Comparison of ENCODE assay signal across 8 mouse cellular contexts in the genomic region with DNA sequence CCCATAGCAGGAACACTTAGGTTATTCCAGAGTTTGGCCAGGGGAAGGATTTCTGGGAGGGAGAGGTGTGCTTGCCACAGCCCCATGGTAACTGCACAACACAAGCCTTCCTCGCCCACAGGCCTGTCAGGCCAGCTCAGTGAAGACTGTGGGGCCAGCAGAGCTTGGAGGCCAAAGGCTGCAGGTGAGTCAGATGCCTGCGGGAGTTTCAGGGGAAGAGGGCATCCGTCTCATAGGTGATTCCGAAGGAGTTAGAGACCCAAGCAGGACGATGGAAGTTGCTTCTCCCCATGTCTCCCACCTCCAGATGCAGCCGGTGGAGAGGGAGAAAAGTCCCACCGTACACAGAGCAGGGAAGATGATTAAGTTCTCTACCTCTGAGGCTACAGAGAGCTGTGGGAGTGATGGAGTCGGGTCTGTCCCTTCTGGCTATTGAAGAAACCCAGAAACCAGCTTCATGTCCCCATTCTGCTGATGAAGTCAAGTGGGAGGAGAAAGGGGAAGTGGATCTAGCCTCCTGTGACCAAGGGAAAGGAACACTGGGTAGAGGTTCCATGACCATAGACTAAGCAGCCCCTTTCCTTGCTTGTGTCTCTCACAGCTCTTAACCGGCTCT. TPM values are rescaled to one million over a fixed set of nuclear protein-coding genes. Genes with fewer than 3 reads are reported as not detected.
A peak's percentile ranks its signal among the peaks of the same experiment; 100 is the strongest.
DNase-seq lines count a peak whose midpoint lies in the region; ATAC-seq and TF ChIP-seq lines count a peak whose summit lies in the region.
"Had no signal": no experiment of that assay in that cellular context is flagged by ENCODE, and none has a peak within 500 bp of the region (broad histone marks: within the 10 kb centered on the region; RNA-seq: fewer than 3 reads in every experiment).

A gene (plus strand): TSS at position 120 of the 616 bp plus-strand sequence.

- H3K4me2 ChIP-seq in CH12.LX (ENCODE audit: insufficient read depth, low read depth, poor library complexity, severe bottlenecking): peak within 1 kb of the TSS; percentile 64
- H3K4me2 ChIP-seq in heart, embryonic 12.5 days: no peak within 1 kb of the TSS
- H3K4me2 ChIP-seq in liver, embryonic 16.5 days (ENCODE audit: low read depth, low read length): no peak within 1 kb of the TSS

- no peak for TF ChIP-seq RAD21 in CH12.LX (IDR thresholded peaks at IDR 0.05; ENCODE audit: low read depth, low read length)

- DNase-seq in B cell, adult 2 months: peak; percentile 31 to 32
- DNase-seq in CH12.LX (ENCODE audit: extremely low read depth): peak; percentile 82
- peak; percentile 42 for DNase-seq in testis, postnatal 10 days (ENCODE audit: low spot score)
- no peak for DNase-seq in thymus, adult 18-20 months
- no peak for DNase-seq in frontal cortex, postnatal 25 days (ENCODE audit: low spot score in 2 of 2)

- TF ChIP-seq POLR2A in CH12.LX (IDR thresholded peaks at IDR 0.05; ENCODE audit: low read depth, low read length): peak; percentile 54

- peak within 1 kb of the TSS; percentile 54 for H3K9ac ChIP-seq in CH12.LX (ENCODE audit: insufficient read depth, low read depth)
- H3K9ac ChIP-seq in heart, embryonic 12.5 days: peak within 1 kb of the TSS; percentile 16; the same call in 1 of the 2 replicates
- peak within 1 kb of the TSS; percentile 20; the same call in 1 of the 2 replicates for H3K9ac ChIP-seq in liver, embryonic 16.5 days (ENCODE audit: low read depth, low read length)
- H3K9ac ChIP-seq: liver, embryonic 14.5 days had no signal

- peaks cover 18 to 75% of the 10 kb centered on the region in 2 experiments for H3K4me1 ChIP-seq in CH12.LX (ENCODE audit: control insufficient read depth in 1 of 2, insufficient read depth in 2 of 2)
- peaks cover 21% of the 10 kb centered on the region for H3K4me1 ChIP-seq in heart, embryonic 12.5 days (replicated peaks)
- peaks cover 20% of the 10 kb centered on the region for H3K4me1 ChIP-seq in liver, embryonic 16.5 days (ENCODE audit: control insufficient read depth, low read depth, low read length)

- peaks cover 2% of the 10 kb centered on the region; the same call in 1 of the 2 replicates for H3K79me2 ChIP-seq in CH12.LX (replicated peaks; ENCODE audit: control insufficient read depth, extremely low read depth, insufficient read depth, poor library complexity, severe bottlenecking)

- in situ Hi-C loops in CH12.LX (cut with MboI; ENCODE audit: low pct_ligation_motif_present, low pct_unique_long_range_greater_than_20kb, low sequenced_read_pairs): no loop called here

- H3K4me3 ChIP-seq in CH12.LX (replicated peaks in 1 of 3; ENCODE audit: low read depth in 2 of 3, low read length in 2 of 3, poor library complexity in 1 of 3): peak within 1 kb of the TSS in 2 of 3 experiments; percentile 18 to 33
- no peak within 1 kb of the TSS for H3K4me3 ChIP-seq in heart, embryonic 12.5 days
- H3K4me3 ChIP-seq in liver, embryonic 16.5 days (ENCODE audit: low read depth, low read length): no peak within 1 kb of the TSS

- ATAC-seq in heart, embryonic 12.5 days (ENCODE audit: insufficient number of reproducible peaks, low FRiP score): no peak
- no peak for ATAC-seq in liver, embryonic 16.5 days (ENCODE audit: low read depth)

- no peaks in the 10 kb centered on the region for H3K9me3 ChIP-seq in CH12.LX (replicated peaks; ENCODE audit: low read length)
- no peaks in the 10 kb centered on the region for H3K9me3 ChIP-seq in heart, embryonic 12.5 days (replicated peaks)
- H3K9me3 ChIP-seq in liver, embryonic 16.5 days (replicated peaks; ENCODE audit: control insufficient read depth, low read length): no peaks in the 10 kb centered on the region

- peaks cover 35 to 42% of the 10 kb centered on the region in 2 experiments for H3K36me3 ChIP-seq in CH12.LX (replicated peaks in 1 of 2; ENCODE audit: control insufficient read depth in 1 of 2, insufficient read depth in 1 of 2, low read length in 1 of 2)
- peaks cover 13% of the 10 kb centered on the region for H3K36me3 ChIP-seq in heart, embryonic 12.5 days
- no peaks in the 10 kb centered on the region for H3K36me3 ChIP-seq in liver, embryonic 16.5 days (ENCODE audit: control insufficient read depth, insufficient read depth)

- H3K27ac ChIP-seq in CH12.LX (ENCODE audit: insufficient read depth, low read depth): peak within 1 kb of the TSS; percentile 94
- H3K27ac ChIP-seq in heart, embryonic 12.5 days (ENCODE audit: poor library complexity, severe bottlenecking): peak within 1 kb of the TSS; percentile 74
- peak within 1 kb of the TSS; percentile 39 for H3K27ac ChIP-seq in liver, embryonic 16.5 days (ENCODE audit: low read length)
- H3K27ac ChIP-seq: liver, embryonic 14.5 days had no signal

- dilution Hi-C loops in CH12.LX (cut with MboI; ENCODE audit: extremely low pct_ligation_motif_present, extremely low pct_unique_long_range_greater_than_20kb, low sequenced_read_pairs): no loop called here

- peak; percentile 74 for TF ChIP-seq EP300 in CH12.LX (IDR thresholded peaks at IDR 0.05; ENCODE audit: low read length)

- TF ChIP-seq CTCF in CH12.LX (conservative IDR thresholded peaks at IDR 0.05 in 1 of 2, IDR thresholded peaks at IDR 0.05 in 1 of 2; ENCODE audit: low read depth in 2 of 2, low read length in 2 of 2): no peak

- WGBS in heart, embryonic 12.5 days: 84% methylated on average over 9 of the region's 9 CpGs
- 62% methylated on average over 9 of the region's 9 CpGs for WGBS in liver, embryonic 16.5 days (ENCODE audit: insufficient replicate concordance)

- H3K27me3 ChIP-seq in CH12.LX (replicated peaks): no peaks in the 10 kb centered on the region
- peaks cover 18% of the 10 kb centered on the region for H3K27me3 ChIP-seq in heart, embryonic 12.5 days (replicated peaks)
- peaks cover 4% of the 10 kb centered on the region; the same call in 1 of the 2 replicates for H3K27me3 ChIP-seq in liver, embryonic 16.5 days (ENCODE audit: control insufficient read depth, insufficient read depth, low read depth, low read length)

TF ChIP-seq in CH12.LX, 34 proteins besides CTCF, POLR2A, EP300 and RAD21:
- TF ChIP-seq CHD2 (IDR thresholded peaks at IDR 0.05; ENCODE audit: low read length) (peak; percentile 23), MYC (IDR thresholded peaks at IDR 0.05; ENCODE audit: low read depth, low read length) (no peak), CHD1 (IDR thresholded peaks at IDR 0.05; ENCODE audit: low read depth, low read length) (0 out of 2 replicates have a peak, but pooled peaks have one; percentile 54), NRF1 (IDR thresholded peaks at IDR 0.05; ENCODE audit: low read depth, low read length) (no peak), MEF2A (IDR thresholded peaks at IDR 0.05; ENCODE audit: borderline replicate concordance, low read depth, low read length) (peak; percentile 38; the same call in 1 of the 2 replicates), UBTF (IDR thresholded peaks at IDR 0.05; ENCODE audit: low read depth, low read length) (0 out of 2 replicates have a peak, but pooled peaks have one; percentile 37), ZMIZ1 (IDR thresholded peaks at IDR 0.05; ENCODE audit: low read depth, low read length) (peak; percentile 54), ELF1 (IDR thresholded peaks at IDR 0.05; ENCODE audit: low read depth, low read length) (peak; percentile 40; the same call in 1 of the 2 replicates), TBP (conservative IDR thresholded peaks at IDR 0.05; ENCODE audit: low read depth, low read length) (peak; percentile 75), IRF4 (IDR thresholded peaks at IDR 0.05; ENCODE audit: low read depth, low read length) (peak; percentile 85), MXI1 (IDR thresholded peaks at IDR 0.05; ENCODE audit: low read depth, low read length) (0 out of 2 replicates have a peak, but pooled peaks have one; percentile 15), MAX (IDR thresholded peaks at IDR 0.05; ENCODE audit: low read length) (0 out of 2 replicates have a peak, but pooled peaks have one; percentile 20), BHLHE40 (IDR thresholded peaks at IDR 0.05; ENCODE audit: low read depth, low read length) (no peak), JUND (conservative IDR thresholded peaks at IDR 0.05; ENCODE audit: low read depth, low read length) (no peak), JUN (IDR thresholded peaks at IDR 0.05; ENCODE audit: insufficient read depth, low read depth, low read length) (peak; percentile 18; the same call in 1 of the 2 replicates), MAZ (IDR thresholded peaks at IDR 0.05; ENCODE audit: low read depth, low read length) (0 out of 2 replicates have a peak, but pooled peaks have one; percentile 29), MAFK (IDR thresholded peaks at IDR 0.05; ENCODE audit: insufficient replicate concordance, low read length) (0 out of 2 replicates have a peak, but pooled peaks have one; percentile 38), SIN3A (IDR thresholded peaks at IDR 0.05; ENCODE audit: low read length) (no peak), NELFE (IDR thresholded peaks at IDR 0.05; ENCODE audit: low read depth, low read length) (peak; percentile 25; the same call in 1 of the 2 replicates), ETS1 (conservative IDR thresholded peaks at IDR 0.05; ENCODE audit: low read depth, low read length) (peak; percentile 52; the same call in 1 of the 2 replicates), USF2 (conservative IDR thresholded peaks at IDR 0.05; ENCODE audit: low read depth, low read length) (no peak)

RNA-seq across cellular contexts. Expression of the gene that starts here (rescaled TPM):
- total RNA-seq in CH12.LX (2012; rRNA removed): 0.55 and 0.98 TPM in 2 replicates
- total RNA-seq in CH12.LX (2014; rRNA removed): not detected in 2 replicates
- not detected in 2 replicates for polyA plus RNA-seq in CH12.LX (2012; ENCODE audit: insufficient read length, low read depth)
- polyA plus RNA-seq in heart, embryonic 12.5 days (2016; fragmentation: Nextera tagmentation; extraction: Ambion mirVana): not detected in 2 replicates
- 0.11 TPM in 1 of 2 replicates, not detected in the other for polyA plus RNA-seq in liver, embryonic 16.5 days (2015; fragmentation: Nextera tagmentation; extraction: Ambion mirVana)
- polyA plus RNA-seq: liver, embryonic 14.5 days had no signal

Comparison
In these comparisons a context has a peak if more than half of its experiments do, and no peak if none do; other contexts are left out.
1. Peak in DNase-seq, H3K4me3 ChIP-seq, H3K27ac ChIP-seq, H3K9ac ChIP-seq and H3K4me2 ChIP-seq in CH12.LX; RNA of the gene not detected or under 1 TPM.
2. DNase-seq: peak in B cell, adult 2 months (2 of 2) and testis, postnatal 10 days (single experiment); none in thymus, adult 18-20 months (0 of 2) and frontal cortex, postnatal 25 days (0 of 2).
3. H3K27ac ChIP-seq: peak in every context shown above with its lines; median percentile 94 in CH12.LX; 74 in heart, embryonic 12.5 days; 39 in liver, embryonic 16.5 days.
4. Peak in every context shown above with its lines, with median percentiles within 50 percentile points of each other: H3K9ac ChIP-seq.